Mouse (Mus musculus) kidney, embryonic 15.5 days (tissue): ENCODE data around the gene BC005624. TPM values are rescaled to one million over a fixed set of nuclear protein-coding genes. Genes with fewer than 3 reads are reported as not detected.

Experiments
- ATAC-seq: fragments of 200-750 bp; cut with Nextera tagmentation; replicated peaks from 2 replicates; pipeline ENCODE4 v1.8.0; 2017; ENCODE audit warnings: moderate TSS enrichment; ENCODE audit not compliant: low FRiP score
- H3K27ac ChIP-seq: fragments of 300-500 bp; sonication (generic); 2 replicates; pipeline ENCODE4 v1.5.1; 2015; ENCODE audit warnings: mild to moderate bottlenecking, inconsistent platforms
- H3K27me3 ChIP-seq: fragments of 300-500 bp; sonication (generic); 2 replicates; pipeline ENCODE4 v1.6.1; 2015; ENCODE audit warnings: inconsistent platforms
- H3K36me3 ChIP-seq: fragments of 300-500 bp; sonication (generic); 2 replicates; pipeline ENCODE4 v1.6.1; 2015; ENCODE audit warnings: inconsistent platforms
- H3K4me1 ChIP-seq: fragments of 300-500 bp; sonication (generic); 2 replicates; pipeline ENCODE4 v1.6.1; 2015; ENCODE audit warnings: inconsistent platforms
- H3K4me2 ChIP-seq: fragments of 300-500 bp; sonication (generic); 2 replicates; pipeline ENCODE4 v1.6.1; 2015; ENCODE audit warnings: moderate library complexity, mild to moderate bottlenecking, inconsistent platforms
- H3K4me3 ChIP-seq: fragments of 300-500 bp; sonication (generic); replicated peaks from 2 replicates; pipeline ENCODE4 v1.5.1; 2015; ENCODE audit warnings: mild to moderate bottlenecking, inconsistent platforms
- H3K9ac ChIP-seq: fragments of 300-500 bp; sonication (generic); 2 replicates; pipeline ENCODE4 v1.6.1; 2015; ENCODE audit warnings: mild to moderate bottlenecking, inconsistent platforms
- H3K9me3 ChIP-seq: fragments of 300-500 bp; sonication (generic); replicated peaks from 2 replicates; pipeline ENCODE4 v1.6.1; 2016; ENCODE audit warnings: inconsistent platforms
- WGBS: fragments of 180-500 bp; shearing (Covaris S2); methylation state at CpG from one replicate; pipeline ENCODE4 v1.1.7; 2015; ENCODE audit warnings: mixed read lengths; 5-methylcytosine and 5-hydroxymethylcytosine counted together
- polyA plus RNA-seq: library from polyadenylated mRNA; unstranded; fragments of >200 nt; fragmentation: Nextera tagmentation; extraction: Ambion mirVana; gene quantifications from 2 replicates; pipeline ENCODE4 v1.2.1, GENCODE M21; 2015

The BC005624 gene
- polyA plus RNA-seq, 1 experiment from 2014 or later, result 60.5 TPM

DNA sequence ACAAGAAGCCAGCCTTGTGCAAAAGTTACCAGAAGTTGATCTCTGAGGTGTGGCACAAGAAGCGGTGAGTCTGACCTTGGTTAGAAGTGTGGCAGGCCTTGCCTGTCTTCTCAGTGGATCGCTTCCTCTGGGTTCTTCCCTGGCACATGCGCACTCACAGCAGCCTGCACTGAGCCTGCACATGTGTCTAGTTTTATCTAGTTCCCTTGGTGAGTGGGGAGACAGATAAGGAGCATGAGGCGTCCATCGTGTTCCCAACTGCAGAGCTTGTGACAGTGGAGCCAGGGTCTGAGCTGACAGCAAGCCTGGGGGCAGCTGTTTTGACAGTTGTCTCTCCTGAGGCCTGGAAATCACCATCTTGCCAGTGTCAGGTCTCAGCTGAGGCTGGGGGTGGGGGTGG is 24.4 kb upstream of the BC005624 start:
- Histone ChIP-seq H3K36me3 (peaks cover 47% of the 10 kb centered on the region), H3K9me3 (no peaks in the 10 kb centered on the region), H3K4me3 (no peak overlapping the region), H3K9ac (no peak overlapping the region), H3K27ac (no peak overlapping the region), H3K4me2 (no peak overlapping the region), H3K27me3 (no peaks in the 10 kb centered on the region), H3K4me1 (no peaks in the 10 kb centered on the region)
- WGBS, result 81% methylated on average over 5 of the region's 5 CpGs
- no peak for ATAC-seq

DNA sequence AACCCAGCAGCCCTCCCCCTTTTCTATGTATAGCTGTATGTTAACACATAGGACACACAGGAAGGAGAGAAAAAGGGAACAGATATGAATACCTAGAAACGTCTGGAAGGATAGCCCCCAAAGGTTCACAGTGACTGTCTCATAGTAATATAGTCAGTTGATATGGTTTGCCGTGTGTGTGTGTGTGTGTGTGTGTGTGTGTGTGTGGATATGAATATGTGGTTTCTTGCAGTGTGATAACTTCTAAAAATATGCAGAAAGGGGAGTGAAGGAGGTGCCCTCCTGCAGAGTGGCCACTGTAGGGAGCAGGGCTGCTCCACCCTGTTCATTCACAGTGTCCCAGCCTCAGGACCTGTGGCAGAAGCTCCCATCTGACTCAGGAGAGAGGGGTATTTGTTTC is 23.5 kb upstream of the BC005624 start:
- ATAC-seq, result no peak
- Histone ChIP-seq H3K36me3 (peaks cover 38% of the 10 kb centered on the region), H3K27me3 (no peaks in the 10 kb centered on the region), H3K4me3 (no peak overlapping the region), H3K9ac (no peak overlapping the region), H3K4me1 (no peaks in the 10 kb centered on the region), H3K4me2 (no peak overlapping the region), H3K27ac (no peak overlapping the region), H3K9me3 (no peaks in the 10 kb centered on the region)
- 89% methylated on average over 2 of the region's 2 CpGs for WGBS

DNA sequence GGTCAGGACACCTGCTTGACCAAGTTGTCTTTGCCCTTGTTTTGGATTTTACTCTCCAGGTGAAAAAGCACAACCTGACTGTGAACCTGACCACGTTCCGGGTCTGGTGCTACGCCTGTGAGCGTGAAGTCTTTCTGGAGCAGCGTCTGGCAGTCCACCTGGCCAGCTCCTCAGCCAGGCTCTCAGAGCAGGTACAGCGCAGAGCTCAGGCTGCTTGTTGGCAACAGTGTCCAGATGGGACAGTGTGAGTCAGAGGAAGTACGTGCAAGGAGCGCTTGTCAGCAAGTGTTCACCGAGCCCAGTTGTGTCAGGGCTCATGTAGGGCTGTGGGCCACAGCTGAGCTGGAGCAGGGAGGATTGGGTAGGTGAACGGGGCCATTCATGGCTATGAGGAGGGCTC is 20.9 kb upstream of the BC005624 start:
- H3K4me2 ChIP-seq, result no peak overlapping the region
- no peak for ATAC-seq

DNA sequence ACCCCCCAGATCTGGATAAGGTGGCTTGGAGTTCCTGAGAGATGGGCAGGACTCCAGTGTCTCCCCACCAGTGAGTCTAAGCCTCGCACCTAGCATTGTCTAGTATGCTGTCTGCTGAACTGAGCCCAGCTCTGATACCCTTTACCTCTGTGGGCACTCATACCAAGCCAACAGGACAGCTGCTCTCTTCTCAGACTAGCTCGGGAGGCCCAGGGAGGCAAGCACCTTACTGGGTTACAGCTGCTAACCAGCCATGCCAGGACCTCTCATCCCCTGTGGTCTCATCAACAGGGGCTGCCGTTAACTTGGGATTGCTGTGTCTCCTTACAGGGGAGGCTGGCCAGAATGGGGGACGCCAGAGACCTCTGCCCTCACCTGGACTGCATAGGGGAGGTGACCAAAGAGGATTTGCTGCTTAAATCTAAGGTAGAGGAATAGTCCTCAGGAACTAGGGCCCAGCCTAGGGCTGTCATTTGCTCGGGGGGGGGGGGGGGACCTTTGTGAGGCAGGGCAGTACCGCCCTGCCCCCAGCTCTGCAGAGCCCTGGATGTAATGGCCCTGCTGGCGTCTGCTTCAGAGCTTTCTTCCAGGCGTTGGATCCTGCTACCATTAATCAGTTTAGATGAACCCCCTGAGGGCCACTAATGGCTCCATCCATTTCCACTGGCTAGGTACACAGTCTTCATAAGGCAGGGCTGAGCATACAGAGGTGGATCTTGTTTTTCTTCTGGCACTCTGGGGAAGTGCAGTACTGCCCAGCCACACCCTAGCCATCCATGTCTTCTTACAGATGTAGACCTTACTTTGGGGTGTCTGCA is 16.7 kb upstream of the BC005624 start:
- 51% methylated on average over 8 of the region's 8 CpGs for WGBS
- Histone ChIP-seq H3K4me2 (no peak overlapping the region), H3K9me3 (no peaks in the 10 kb centered on the region), H3K4me1 (peaks cover 13% of the 10 kb centered on the region), H3K4me3 (no peak overlapping the region), H3K27ac (no peak overlapping the region), H3K27me3 (no peaks in the 10 kb centered on the region), H3K9ac (no peak overlapping the region), H3K36me3 (peaks cover 19% of the 10 kb centered on the region)
- ATAC-seq, result no peak

More for the DNA sequence above, 20.9 kb upstream of the BC005624 start:
- no peak overlapping the region for H3K4me3 ChIP-seq
- H3K27ac ChIP-seq, result no peak overlapping the region
- H3K27me3 ChIP-seq, result no peaks in the 10 kb centered on the region
- H3K9me3 ChIP-seq, result no peaks in the 10 kb centered on the region
- 88% methylated on average over 10 of the region's 10 CpGs for WGBS
- H3K4me1 ChIP-seq, result no peaks in the 10 kb centered on the region
- H3K9ac ChIP-seq, result no peak overlapping the region
- H3K36me3 ChIP-seq, result peaks cover 39% of the 10 kb centered on the region

DNA sequence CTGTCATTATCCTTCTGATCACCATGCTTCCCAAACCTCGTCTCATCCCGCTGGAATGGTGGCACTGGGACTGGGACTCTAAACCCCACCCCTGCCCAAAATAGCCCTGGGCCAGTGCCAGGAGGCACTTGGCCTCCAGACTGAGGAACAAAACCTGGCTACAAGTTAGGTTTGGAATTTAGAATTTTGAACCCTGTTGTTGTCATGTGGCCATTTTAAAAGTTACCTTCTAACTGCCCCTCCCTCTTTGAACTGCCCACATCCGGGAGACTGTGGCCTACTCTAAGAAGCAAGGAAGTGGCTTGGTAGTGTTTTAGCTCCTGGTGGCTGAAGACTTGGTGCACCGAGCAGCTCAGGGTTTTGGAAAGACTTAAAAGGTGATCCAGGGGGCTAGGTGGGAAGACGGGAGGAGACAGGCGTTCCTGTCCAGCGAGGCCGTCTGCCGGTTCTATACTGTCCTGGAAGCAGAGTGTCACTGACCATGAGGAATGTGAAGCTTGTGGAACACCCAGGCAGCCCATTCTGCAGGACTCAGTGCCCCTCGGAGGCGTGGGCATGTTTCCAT is 13.5 kb upstream of the BC005624 start:
- Histone ChIP-seq H3K9me3 (no peaks in the 10 kb centered on the region), H3K27me3 (no peaks in the 10 kb centered on the region), H3K36me3 (peaks cover 11% of the 10 kb centered on the region; the same call in 1 of the 2 replicates), H3K4me2 (peak overlapping the region; percentile 1; the same call in 1 of the 2 replicates), H3K4me1 (peaks cover 13% of the 10 kb centered on the region), H3K9ac (no peak overlapping the region), H3K27ac (no peak overlapping the region), H3K4me3 (no peak overlapping the region)
- WGBS, result 66% methylated on average over 11 of the region's 11 CpGs
- 0 out of 2 replicates have a peak, but pooled peaks have one; percentile 6 for ATAC-seq

DNA sequence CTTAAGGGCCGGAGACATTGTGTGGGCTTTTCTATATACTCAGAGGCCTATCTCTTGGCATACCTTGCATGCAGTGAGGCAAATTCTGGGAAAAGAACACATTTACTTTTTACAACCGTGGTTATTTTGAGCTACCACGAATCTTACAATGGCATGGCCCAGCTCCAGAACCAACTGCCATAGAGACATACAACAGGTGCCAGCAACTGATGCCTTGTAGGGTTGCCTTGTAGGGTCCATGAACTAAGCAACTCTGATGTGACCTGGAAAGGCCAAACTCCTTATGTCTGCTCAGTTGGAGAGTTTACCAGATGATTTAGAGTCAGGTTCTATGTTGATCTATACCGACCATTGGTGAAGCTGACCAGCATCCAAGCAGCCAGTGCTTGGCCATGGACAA is 12.9 kb upstream of the BC005624 start:
- Histone ChIP-seq H3K9ac (no peak overlapping the region), H3K4me2 (no peak overlapping the region), H3K27ac (no peak overlapping the region), H3K36me3 (peaks cover 5% of the 10 kb centered on the region; the same call in 1 of the 2 replicates), H3K9me3 (no peaks in the 10 kb centered on the region), H3K4me1 (peaks cover 13% of the 10 kb centered on the region), H3K27me3 (no peaks in the 10 kb centered on the region), H3K4me3 (no peak overlapping the region)
- ATAC-seq, result no peak
- WGBS, result 90% methylated on average over 4 of the region's 4 CpGs

DNA sequence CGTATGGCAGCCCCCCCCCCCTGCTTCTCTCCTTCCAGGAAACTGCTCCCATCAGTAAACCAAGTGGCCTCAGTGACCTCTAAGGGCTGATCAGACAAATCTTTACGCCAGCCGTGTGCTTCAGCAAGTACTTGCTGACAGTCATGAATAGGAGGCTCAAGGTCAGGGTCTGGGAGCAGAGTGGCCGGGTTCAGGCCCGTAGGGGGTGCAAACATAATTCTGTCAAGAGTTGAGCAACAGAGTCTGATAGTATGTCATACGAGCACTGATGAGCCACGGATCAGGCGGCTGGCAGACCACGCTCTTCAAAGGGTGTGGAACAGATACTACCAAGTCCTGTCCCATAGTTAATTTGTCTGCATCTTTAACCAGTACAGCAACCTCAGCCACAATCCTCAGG is 8.2 kb upstream of the BC005624 start:
- Histone ChIP-seq H3K4me3 (no peak overlapping the region), H3K4me2 (no peak overlapping the region), H3K36me3 (no peaks in the 10 kb centered on the region), H3K27ac (no peak overlapping the region), H3K9ac (no peak overlapping the region), H3K4me1 (peaks cover 9% of the 10 kb centered on the region), H3K9me3 (no peaks in the 10 kb centered on the region), H3K27me3 (no peaks in the 10 kb centered on the region)
- 66% methylated on average over 9 of the region's 9 CpGs for WGBS
- no peak for ATAC-seq

DNA sequence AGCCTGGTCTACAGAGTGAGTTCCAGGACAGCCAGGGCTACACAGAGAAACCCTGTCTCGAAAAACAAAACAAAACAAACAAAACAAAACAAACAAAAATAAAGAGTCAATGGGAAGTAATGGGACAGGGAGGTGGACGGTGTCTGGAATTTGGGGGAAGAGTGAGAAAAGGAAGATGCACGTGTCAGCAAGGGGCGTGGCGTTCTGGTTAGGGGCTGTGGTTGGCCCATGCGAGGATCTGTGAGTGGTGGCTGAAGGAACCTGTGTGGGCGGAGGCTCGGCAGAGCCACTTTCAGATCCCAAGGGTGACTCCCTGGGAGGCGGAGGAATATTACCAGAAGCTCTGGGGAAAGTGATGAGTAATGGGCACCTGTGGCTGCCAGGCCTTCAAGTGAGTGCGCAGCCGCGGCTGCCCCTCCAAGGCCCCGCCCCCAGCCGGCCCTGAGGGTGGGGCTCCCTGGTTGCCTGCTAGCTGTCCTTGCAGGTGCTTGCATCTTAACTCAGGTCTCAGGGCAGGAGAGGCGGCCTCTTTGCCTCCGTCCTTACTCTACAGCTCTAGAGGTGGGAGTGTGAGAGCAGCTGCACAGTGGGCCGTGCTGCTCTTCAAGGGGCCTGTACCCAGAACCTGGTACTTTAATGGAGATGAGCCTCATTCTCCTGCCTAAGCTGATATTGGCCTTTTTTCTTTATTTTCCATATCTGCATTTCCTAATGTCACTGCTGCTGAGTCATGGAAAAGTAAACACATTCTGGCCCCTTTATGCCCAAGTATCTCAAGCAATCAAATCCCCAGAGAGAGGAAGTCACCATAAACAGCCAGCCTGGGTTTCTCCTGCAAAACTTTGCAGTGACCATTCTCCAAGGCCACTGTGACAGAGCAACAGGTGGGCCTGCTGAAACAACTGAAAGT is 3.4 kb upstream of the BC005624 start:
- WGBS, result 26% methylated on average over 17 of the region's 17 CpGs
- Histone ChIP-seq H3K9ac (no peak overlapping the region), H3K27me3 (no peaks in the 10 kb centered on the region), H3K9me3 (no peaks in the 10 kb centered on the region), H3K4me3 (0 out of 2 replicates have a peak overlapping the region, but pooled peaks have one; percentile 2), H3K36me3 (no peaks in the 10 kb centered on the region), H3K4me2 (peak overlapping the region; percentile 35), H3K4me1 (peaks cover 33% of the 10 kb centered on the region), H3K27ac (peak overlapping the region; percentile 35)
- ATAC-seq, result no peak

DNA sequence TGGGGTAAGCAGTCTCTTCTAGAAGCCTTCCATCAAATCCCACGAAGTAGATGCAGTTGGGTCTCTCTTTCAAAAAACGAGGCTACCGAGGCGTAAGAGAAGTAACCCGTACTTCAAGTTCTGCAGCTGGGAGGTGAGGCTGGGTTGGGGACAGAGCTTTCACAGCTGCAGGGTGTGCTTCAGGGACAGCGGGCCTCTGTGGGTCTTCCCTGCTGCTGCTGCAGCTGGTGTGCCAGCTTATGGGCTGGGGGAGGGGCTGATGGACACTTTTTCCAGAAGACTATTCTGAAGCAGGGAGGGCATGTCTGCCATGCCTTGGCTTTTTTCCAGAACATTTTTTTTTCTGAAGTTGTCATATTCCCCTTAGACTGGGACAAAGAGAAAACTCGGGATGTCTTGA is 1.0 kb upstream of the BC005624 start:
- WGBS, result 42% methylated on average over 7 of the region's 7 CpGs
- H3K27me3 ChIP-seq, result no peaks in the 10 kb centered on the region
- H3K4me3 ChIP-seq, result peak overlapping the region; percentile 82
- no peak overlapping the region for H3K9ac ChIP-seq
- 0 out of 2 replicates have a peak overlapping the region, but pooled peaks have one; percentile 77 for H3K27ac ChIP-seq
- no peak for ATAC-seq
- H3K36me3 ChIP-seq, result peaks cover 21% of the 10 kb centered on the region
- no peaks in the 10 kb centered on the region for H3K9me3 ChIP-seq
- H3K4me2 ChIP-seq, result peak overlapping the region; percentile 84
- H3K4me1 ChIP-seq, result peaks cover 33% of the 10 kb centered on the region

DNA sequence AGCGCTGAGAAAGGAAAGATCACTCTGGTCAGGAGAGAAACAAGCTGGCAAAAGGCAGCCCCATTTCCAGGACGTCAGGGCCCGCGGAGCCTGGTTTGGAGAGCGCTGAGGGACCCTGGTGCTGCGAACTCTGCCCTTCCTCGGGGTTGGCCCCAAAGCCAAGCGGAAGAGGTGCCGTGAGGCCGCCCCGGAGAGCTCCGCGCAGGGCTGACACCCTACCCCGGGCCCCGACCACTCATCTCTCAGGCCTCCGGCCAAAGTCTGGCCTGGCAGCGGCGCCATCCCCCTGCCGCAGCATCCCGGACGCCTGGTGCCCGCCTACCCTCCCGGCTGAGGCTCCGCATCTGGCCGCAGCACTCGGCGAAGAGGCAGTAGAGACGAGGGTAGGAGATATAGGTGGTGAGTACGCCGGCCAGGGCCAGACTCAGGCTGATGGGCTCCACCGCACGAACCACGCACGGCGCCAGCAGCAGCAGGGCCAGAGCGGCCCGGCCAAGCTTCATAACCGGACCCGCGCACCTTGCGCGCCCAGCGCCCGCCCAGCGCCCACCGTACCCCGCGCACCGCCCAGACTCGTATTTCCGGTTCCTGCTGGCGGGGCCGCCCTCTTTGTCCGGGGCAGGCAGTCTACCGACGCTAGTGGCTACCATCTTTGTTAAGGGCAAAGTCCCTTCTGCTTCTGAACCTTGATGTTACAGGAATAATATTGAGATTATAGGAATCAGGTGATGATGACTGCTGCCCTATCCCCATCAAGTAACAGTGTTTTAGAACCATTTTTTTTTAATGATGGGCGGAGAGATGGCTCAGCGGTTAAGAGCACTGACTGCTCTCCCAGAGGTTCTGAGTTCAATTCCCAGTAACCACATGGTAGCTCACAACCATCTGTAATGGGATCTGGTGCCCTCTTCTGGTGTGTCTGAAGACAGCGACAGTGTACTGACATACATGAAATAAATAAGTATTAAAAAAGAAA is 14.4 kb downstream of the BC005624 start, which contains the start of gene Tor1a:
Tor1a (minus strand) TSS at position 582 of the 976 bp plus-strand sequence.
- H3K4me2 ChIP-seq, result peak within 1 kb of the TSS; percentile 89
- H3K4me1 ChIP-seq, result peaks cover 22% of the 10 kb centered on the region
- H3K27ac ChIP-seq, result peak within 1 kb of the TSS; percentile 85
- no peaks in the 10 kb centered on the region for H3K27me3 ChIP-seq
- H3K4me3 ChIP-seq, result peak within 1 kb of the TSS; percentile 98
- WGBS, result 2% methylated on average over 59 of the region's 59 CpGs
- H3K36me3 ChIP-seq, result peaks cover 51% of the 10 kb centered on the region
- H3K9me3 ChIP-seq, result no peaks in the 10 kb centered on the region
- peak; percentile 95 for ATAC-seq
- peak within 1 kb of the TSS; percentile 95 for H3K9ac ChIP-seq

DNA sequence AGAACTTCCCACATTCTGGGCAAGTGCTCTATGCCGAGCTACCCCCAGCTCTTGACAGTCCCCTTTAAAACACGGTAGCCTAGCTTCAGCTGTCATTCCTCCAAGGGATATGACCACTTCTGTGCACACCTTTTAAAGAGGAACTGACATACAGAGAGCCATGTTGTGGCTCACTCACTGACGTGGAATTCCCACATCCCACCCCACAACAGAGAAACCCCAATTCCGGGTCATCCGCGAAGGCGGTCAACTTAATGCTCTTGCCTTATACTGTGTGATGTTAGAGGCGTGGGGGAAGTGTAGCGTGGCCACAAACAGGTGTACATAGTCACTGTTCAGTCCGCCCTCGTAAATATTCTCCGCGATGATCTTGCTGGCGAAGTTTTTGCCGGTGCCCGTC is 15.2 kb downstream of the BC005624 start:
- 9% methylated on average over 16 of the region's 16 CpGs for WGBS
- Histone ChIP-seq H3K4me3 (peak overlapping the region; percentile 98), H3K9me3 (no peaks in the 10 kb centered on the region), H3K27ac (no peak overlapping the region), H3K36me3 (peaks cover 55% of the 10 kb centered on the region), H3K9ac (peak overlapping the region; percentile 95), H3K4me1 (peaks cover 22% of the 10 kb centered on the region), H3K27me3 (no peaks in the 10 kb centered on the region), H3K4me2 (peak overlapping the region; percentile 89)
- ATAC-seq, result no peak
